Mouse (Mus musculus) spleen, postnatal 10 days (tissue): ENCODE measurements around the gene Gars.

Source experiments
- DNase-seq, 2 experiments: peaks; one replicate each; pipeline ENCODE4 v3.0.0; 2021 to 2022; ENCODE audit warnings: low spot score in 2 of 2

Gene Gars

DNA sequence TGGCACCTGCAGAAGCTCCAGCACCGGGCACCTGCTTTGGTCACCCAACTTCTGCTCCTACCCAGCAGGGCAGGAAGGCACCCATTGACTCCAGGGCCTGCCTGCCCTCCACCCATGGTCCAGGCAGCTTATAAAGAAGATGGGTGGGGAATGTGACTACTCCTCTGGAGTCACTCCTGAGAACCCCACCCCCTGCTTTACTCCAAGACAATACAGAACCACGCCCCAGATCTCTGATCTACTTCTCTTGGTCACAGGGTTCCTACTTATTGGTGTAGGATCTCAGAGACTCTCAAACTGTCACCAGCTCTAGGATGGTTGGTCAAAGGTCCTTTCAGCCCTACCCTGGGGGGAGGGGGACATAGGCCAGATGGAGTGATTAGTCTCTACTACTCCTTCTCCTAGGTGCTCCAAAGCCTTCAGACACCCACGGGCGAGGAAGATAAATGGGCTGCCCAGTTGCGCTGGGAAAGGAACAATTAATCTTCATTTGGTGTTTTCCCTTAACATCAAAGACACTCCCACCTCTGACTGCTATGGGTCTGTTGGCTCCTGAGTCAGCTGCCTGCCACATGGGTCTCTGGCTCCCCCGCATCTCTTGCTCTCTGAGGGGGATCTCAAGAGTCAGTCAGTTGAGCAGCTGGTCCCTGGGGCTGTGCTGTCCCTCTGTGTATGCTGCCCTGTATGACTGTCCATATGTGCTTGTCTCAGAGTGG, 55.8 kb downstream of the Gars start:
- DNase-seq = no peak

DNA sequence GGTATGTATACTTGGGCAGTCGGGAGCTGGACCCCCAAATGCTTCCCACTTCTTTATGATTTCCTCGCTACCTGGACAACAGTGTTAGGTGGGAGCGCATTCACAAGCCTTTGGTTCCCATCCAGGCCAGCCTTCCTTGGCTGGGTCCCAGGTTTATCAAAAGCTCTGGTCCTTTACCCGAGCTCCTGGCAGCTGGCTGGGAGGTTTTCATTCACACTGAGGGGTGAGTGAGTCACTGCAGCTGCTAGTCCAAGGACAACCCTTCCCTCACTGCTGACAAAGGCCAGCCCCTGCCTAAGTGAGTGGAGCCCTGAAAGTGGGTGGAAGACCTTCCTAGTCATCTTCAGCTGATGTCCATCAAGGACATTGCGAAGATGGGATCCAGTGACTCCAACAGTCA, 60.2 kb downstream of the Gars start:
- DNase-seq = no peak

DNA sequence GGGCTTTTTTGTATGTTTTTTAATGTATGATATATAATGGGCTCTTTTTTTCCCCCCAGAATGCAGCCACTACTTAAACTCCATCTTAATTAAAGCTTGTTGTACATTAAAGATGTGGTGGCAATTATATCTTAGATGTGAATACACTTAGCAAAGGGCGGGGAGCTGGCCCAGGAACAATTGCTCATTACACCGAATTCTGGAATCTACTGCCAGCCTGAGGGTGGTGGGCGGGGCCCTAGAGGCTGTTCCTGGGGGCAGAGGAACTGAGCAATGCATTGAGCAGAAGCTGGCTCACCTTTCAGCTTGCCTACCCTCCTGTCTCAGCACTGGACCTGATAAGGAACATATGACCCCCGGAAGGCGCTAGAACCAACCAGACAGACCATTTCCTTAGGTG, 60.8 kb downstream of the Gars start:
- DNase-seq = no peak

DNA sequence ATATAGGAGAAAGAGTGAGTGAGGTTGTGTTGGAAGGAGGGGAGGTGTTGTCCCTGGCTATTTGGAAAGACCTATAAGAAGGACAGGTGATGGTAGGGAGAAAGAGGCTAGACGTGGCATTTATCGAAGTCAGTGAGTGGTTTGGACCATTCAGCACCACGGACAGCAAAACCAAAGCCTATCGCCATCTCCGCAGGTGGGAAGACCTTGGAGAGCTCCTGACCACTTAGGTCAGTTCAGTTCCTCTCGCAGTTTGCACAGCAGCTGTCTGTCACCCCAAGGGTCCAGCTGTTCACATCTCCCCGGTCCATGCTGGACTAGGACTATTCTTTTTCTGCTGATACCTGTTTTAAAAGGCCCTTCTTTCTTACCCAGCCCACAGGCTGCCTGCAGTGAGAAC, 70.6 kb downstream of the Gars start:
- DNase-seq = peak in 1 of 2 experiments; percentile 40

DNA sequence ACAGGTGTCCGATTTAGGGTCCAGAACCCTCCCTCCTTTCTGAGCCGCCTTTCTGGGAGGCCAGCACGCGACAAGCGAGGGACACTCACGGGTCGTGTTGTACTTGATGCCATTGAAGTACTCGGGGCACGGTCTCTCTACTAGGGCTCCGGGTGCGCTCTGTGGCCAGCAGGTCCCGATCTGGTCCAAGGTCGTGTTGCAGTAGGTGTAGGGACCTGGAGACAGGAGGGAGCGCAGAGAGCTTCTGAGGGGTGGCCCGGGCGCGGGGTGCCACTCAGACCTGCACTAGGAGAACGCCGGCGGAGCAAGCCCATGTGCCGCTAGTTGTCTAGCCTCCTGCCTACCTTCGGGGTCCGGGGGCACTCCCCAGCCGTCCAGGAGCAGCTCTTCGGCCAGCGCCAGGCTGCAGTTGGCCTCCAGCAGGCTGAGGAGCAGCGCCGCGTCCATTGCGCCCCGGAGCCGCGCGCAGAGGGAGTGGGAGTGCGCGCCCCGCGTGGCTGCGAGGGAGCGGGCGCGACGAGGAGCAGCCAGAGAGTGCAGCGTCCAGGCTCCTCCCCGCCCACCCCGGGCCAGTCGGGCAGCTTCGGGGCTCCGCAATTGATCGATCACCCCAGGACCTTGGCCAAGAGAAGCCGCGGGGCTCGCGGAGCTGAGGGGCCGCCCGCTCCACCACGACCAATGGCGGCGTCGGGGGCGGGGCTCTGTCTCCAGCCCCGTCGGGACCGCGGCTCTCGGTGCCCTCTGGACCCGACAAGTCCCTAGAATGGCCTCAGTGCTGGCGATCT, 79.7 kb downstream of the Gars start:
- DNase-seq = no peak

DNA sequence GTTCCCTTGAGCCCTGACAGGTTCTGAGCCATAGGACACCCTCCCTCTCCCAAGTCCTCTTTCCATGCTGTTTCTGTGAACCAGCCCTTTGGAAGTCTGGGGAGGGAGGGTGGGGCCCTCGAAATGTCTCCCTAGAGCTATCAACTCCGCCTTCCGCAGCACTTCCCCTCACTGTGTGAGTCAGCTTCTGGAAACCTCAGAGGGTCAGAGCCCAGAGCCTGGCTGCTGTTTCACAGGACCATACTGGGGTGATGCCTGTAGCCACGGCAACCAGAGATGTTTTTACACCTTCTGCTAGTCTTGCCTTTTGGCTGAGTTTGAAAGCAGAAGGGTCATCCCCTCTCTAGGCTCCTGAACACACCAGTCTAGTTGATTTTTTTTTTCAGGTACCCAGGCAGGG, 85.2 kb downstream of the Gars start:
- no peak for DNase-seq

DNA sequence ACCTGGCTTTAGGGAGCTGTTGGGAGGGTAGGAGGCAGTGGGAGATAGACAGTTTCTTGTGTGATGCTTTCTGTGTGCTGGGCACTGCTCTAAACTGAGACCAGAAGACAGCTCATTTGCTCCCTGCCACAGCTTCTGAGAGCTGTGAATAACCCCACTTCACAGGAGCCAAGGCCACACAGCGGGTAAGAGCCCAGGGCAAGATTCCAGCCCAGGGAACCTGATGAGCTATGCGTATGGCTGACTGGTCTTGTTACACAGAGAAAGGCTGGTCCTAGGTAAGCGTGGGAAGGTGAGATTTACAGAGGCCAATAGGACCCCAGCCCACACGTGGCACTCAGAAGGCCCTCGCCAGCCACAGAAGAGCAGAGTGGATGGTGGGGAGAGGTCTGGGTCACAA, 88.8 kb downstream of the Gars start:
- no peak for DNase-seq

DNA sequence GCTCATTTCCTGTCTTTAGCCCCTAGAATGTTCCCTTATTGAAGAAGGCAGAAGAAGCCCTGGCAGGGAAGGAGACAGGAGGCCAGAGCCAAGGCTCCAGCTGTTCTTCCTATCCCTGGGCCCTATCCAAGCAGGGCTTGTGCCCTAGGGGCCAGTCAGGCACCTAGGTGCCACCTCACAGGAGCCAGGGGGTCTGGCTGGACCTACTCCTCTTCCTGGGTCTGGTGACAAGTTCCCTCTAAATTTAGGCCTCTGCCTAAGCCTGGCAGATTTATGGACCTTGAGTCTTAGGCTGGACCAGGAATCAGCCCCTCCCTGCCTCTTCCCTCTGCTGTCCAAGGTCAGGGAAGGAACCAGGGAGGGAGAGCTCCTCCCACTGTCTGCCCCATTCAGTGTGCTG, 90.6 kb downstream of the Gars start:
- DNase-seq = no peak
